Mouse (Mus musculus) heart, adult 2 months (tissue): ENCODE data around the gene Ankrd26.

Source experiments
- CTCF ChIP-seq: fragments of 200-600 bp; IDR thresholded peaks from 2 replicates; pipeline ENCODE4 v1.8.1; 2022; ENCODE audit warnings: antibody characterized with exemption, mild to moderate bottlenecking, moderate library complexity
- POLR2A ChIP-seq: fragments of 200-500 bp; IDR thresholded peaks from 2 replicates; pipeline ENCODE4 v1.6.1; 2011; ENCODE audit warnings: mild to moderate bottlenecking, low read depth, low read length, control low read depth; ENCODE audit not compliant: insufficient read depth

DNA sequence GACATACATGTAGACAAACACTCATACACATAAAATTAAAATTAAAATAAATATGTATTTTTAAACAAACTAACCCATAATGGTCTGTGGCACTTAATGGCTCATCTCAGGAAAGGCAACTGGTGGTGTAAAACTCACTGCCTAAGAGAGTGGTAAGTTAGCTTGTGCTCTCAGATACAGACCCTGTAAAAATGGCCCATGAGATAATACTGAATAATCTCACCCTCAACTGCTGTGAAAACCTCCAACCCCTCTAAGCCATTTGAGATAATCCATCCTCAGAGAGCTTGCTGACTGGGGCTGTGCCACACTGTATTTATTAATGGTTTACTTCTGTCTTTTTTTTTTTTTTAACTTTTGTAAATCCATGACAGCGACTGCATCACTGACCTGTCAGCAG lies 79.9 kb downstream of the Ankrd26 start:
- TF ChIP-seq POLR2A, result no peak
- TF ChIP-seq CTCF, result no peak
